Mouse (Mus musculus): ENCODE measurements around the gene Stox2. TPM values are rescaled to one million over a fixed set of nuclear protein-coding genes. Genes with fewer than 3 reads are reported as not detected.

Gene Stox2
- total RNA-seq, 2 experiments from 2014 or later: 8.7 to 8.9 TPM

DNA sequence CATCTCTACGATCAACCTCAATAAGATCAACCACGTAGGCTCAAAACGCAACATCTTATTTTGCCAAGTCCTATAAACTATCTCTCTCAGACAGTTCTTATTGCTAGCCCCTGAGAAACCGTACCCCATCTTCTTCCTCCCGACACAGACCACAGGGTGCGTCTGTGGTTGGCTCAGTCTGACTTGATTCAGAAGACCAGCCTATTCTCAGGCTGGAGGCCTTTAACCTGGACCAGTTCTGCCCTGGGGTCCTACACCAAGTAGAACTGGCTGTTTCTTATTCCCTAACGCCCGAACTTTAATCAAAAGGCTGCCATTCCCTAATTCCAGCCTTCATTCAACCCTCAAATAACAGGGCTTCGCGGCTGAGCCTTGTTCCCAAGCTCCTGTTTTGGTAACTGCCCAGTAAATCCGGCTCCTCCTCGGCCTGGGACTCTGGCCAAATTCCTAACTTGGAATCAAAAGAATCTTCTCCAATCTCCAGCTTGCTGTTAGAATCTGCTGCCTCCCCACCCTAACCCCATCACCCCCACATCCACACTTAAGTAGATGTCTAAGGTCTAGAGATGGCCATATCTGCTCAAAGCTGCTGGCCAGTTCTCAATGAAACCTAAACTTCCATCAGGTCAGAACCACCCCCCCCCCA, 91.5 kb downstream of the Stox2 start:
- peak; percentile 54 to 59 for DNase-seq

DNA sequence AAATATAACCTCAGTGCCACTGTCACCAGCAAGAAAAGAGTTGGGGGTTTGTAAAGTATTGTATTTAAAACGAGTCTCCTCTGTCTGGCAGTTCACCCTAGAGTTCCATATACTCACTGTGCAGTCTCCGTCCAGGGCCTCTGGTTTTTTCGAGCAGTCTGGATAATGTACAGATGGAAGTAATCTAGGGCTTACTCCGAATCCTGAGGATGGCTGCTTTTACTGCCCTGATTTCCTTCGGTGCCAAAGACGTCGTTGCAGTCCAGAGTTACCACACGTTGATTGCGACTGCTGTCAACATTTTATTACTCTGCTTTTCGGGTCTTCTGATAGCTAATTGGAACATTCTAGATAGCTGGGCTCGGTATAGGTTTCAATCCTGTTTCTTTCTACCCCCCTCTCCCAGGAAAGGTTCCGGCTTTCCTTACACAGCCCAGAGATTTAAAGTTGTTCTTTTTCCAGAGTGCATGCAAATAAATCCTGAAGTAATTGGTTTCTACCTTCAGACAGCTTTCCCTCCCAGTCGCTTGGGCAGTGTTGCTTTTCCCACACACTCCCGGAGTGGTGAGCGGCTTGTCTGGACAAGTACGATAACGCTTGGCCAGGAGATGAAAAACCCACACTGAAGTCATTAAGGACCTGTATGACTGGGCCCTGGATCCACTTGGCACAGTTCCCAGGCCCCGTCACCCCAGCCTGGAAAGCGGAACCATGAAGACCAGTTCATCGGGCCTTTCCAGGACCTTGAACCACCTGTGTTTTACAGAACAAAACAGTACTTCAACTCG, 94.1 kb downstream of the Stox2 start:
- DNase-seq: peak; percentile 70 to 75

DNA sequence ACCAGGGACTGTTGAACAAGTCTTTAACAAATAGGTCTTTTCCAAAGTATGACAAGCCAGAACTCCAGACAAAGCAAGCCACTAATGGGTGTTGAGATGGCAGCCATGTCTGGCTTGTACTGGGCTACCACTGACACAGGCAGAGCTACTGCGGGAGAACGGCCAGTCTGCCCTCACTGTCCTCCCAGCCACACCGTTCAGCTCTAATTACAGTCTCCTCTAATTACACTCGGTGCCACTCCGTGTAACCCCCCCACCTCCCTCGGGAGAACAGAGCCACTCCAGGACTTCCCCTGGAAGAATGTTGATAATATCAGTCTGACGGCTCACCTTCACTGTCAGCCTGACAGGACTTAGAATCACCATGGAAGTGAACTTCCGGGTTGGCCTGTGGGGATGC, 97.1 kb downstream of the Stox2 start:
- DNase-seq: no peak

DNA sequence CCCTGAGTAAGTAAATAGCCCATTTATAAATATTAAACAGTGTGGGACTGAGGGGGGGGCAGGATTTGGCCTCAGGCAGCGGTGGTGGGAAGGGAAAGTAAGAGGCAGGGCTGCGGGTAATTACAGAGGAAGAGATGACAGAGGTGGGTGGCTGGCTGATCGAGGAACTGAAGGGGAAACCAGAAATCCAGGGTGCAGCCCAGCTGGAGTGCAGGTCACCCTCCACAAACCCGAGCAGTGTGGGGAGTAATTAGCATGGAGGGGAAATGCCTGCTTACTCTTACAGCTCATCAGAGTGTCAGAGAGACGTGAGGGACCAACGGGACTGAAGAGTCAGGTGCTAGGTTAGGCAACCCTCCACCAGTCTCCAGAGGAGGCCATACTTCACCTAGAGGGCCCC, 98.4 kb downstream of the Stox2 start:
- no peak for DNase-seq

DNA sequence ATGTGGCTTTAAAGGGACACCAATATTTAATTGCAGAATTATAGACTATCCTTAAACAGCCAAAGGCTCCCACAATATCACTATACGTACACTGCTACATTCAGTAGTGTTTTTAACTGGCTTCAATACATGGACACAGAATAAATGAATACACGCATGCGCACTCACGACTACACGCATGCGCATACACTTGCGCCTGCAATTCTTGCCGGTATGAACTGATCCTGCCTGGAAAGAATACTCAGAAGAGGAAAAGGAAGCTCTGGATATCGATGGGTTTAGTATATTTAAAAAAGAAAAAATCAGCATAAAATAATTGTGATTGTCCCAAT, 100.4 kb downstream of the Stox2 start:
- DNase-seq: no peak

DNA sequence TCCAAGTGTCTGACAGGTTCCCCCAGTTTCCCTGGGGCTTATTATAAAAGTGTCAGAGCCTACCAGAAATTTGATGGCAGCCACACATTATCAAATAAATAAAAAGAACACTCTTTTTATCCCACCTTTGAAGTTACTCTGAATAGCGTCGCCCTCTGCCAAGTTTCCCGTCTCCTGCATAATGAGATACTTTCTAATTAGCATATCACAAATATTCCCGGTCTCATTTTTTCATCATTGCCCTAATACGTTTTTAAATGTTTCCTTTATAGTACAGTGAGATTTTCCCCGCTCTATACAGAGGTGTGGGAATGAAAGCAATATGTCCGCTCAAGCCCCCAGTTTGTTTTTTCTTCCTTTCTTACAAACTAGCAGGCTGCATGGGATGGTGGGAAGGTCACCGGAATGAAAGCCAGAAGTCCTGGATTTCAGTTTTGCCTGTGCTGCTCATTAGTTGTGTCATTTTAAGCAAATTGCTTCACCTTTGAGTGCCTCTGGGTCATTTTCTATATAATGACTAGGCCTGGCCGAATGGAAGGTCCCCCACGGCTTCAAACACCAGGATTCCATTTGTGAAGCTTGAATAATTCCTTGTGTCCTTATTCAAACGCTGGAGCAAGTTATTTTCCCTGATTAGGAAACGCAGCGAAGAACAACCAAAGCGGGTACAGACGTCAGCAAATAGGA, 100.9 kb downstream of the Stox2 start:
- DNase-seq: peak; percentile 22 to 40

DNA sequence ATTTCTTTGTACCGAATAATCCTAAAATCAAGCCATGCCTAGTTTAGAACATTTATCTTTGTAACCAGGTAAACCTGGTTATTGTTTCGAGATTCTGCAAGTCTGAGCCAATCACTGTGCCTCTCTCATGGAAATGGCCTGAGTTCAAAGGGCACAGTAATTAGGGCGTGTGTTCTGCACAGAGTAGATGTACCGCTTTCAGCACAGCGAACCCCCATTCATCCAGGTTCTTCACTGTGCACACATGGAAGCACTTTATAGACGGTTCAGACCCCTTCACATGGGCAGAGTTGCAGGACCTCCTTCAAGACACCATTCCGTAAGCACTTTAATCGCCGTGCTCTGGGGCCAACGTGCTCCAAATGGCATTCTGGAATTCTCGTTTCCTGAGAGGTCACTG, 104.7 kb downstream of the Stox2 start:
- no peak for DNase-seq

DNA sequence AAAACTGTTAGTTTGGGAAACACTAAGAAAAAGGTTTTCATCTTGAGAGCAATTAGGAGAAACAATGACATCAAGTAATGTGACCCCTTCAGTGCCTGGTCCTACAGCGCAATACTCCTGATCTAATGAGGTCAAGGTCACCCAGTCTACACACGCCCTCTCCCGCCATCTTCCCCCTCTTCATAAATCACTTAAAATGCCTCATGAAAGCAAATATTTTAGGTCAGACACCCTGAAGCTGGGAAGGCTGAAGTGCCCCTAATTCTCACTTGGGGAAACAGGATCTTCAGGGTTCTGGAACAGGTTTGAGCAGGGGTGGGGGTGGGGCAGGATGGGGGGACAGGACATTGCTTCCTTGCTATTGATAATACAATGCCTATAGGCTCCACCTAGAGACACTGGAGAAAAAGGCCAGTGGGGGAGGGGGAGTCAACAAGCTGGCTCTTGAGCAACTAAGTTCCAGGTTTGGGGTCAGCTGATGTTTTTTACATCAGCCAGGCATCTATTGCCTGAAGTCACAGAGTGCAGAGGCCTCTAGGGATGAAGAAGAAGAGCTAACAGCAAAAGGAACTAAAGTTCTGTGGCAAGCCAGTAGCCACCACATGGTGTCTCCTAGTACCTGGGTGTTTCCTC, 107.4 kb downstream of the Stox2 start:
- no peak for DNase-seq

DNA sequence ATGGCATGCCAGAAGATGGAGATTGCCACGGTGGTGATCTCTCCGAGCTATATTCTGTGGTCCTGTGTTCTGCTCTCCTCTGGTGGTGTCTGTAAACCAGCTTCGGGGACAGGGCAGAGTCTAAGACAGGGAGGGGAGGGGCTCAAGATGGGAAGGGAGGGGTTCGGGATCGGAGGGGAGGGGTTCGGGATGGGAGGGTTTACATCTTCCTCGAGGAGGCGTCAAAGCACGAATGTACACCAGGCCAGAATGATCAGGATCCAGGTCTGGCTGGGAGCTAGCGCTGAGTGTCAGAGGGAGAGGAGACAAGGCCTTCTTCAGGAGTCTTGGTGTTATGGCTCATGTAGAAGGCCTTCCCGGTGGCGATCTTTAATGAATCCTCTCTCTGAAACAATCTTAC, 109.7 kb downstream of the Stox2 start:
- no peak for DNase-seq

DNA sequence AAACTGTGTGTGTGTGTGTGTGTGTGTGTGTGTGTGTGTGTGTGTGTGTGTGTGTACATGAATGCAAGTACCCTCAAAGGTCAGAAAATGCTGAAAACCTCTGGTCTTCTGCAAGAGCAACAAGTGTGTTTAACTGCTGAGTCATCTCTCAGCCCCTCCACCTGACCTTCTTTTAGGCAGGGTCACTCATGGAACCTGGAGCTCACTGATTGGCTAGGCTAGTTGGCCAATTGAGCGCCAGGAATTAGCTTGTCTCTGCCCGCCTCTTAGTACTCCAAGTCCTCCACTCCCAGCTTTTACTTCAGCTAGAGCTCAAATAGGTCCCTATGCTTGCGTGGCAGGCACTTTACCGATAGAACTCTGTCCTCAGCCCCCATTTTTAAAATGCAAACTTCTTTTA, 110.2 kb downstream of the Stox2 start:
- DNase-seq: no peak

DNA sequence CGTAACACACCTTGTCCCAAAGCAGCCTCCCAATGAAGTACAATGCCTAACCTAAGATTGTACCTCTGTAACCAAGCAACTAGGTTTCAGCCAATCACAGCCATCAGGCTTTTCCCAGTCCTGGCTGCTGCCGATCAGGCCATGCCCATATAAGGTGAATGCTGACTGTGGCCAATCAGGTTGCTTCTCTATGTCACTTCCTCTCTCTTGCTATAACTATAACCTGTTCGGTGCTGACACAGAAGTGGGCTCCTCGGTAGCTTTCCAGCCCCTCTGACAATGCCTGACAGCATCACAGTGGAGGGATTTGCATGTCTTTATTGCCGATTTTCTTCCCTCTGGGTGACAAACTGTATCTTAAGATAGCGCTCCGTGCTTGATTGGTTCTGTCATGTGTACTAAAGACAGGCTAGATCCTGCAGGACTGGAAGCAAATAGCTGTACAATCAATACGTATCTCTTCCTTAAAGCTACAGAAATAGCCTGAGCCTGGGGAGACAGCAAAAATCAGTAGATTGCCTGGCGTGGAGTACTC, 111.9 kb downstream of the Stox2 start:
- peak; percentile 49 to 54 for DNase-seq

DNA sequence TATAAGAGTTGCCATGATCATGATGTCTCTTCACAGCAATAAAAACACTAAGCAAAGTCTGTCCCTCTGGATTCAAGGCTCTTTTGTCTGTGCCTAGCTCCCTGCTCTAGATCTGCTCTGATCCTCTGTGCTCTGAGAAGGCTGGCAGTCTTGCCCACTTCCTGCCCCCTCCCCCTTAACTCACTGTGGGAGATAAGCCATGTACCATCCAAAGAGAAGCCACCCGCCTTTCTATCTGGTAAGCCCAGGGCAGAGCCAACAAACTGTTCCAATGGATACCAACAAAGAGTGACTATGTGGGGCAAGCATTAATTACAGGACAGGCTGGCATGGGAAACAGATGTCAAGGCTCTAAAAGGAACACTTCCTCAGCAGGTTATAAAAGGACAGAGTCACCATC, 113.2 kb downstream of the Stox2 start:
- DNase-seq: no peak

DNA sequence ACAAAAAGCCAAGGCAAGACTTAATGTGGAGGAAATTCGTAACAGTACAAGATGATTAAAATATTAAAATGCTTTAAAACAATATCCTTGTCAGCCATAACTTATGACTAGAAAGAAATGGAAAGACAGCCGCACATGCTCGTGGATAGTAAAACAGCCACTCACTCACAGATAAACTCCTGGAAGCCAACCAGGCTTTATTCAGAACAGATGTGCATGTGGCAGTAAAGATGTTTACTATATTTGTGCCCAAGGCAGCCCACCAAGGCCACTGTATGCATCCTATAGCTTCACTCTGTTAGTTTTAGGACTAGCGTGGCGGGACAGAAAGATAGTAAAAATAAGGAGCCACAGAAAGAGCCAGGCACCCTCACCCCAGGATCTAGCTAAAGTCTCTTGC, 115.2 kb downstream of the Stox2 start:
- no peak for DNase-seq

DNA sequence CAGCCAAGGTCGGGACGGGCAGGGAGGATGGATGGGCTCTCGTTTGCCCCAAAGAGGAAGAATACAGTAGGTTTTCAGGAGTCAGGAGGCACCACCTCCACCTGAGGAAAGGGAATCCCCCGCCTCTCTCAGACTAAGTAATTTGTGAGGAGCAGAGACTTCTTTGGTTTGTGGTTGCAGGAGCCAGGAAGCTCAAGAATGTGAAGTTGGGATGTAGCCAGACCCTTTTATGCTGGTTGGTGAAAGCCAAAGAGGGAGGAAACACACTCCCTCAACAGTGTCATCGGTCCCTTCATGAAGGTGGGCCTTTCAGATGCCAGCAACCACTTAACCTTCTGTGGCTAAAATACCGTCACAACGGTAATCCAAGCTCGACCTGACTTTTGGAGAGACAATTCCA, 119.8 kb downstream of the Stox2 start:
- no peak for DNase-seq

DNA sequence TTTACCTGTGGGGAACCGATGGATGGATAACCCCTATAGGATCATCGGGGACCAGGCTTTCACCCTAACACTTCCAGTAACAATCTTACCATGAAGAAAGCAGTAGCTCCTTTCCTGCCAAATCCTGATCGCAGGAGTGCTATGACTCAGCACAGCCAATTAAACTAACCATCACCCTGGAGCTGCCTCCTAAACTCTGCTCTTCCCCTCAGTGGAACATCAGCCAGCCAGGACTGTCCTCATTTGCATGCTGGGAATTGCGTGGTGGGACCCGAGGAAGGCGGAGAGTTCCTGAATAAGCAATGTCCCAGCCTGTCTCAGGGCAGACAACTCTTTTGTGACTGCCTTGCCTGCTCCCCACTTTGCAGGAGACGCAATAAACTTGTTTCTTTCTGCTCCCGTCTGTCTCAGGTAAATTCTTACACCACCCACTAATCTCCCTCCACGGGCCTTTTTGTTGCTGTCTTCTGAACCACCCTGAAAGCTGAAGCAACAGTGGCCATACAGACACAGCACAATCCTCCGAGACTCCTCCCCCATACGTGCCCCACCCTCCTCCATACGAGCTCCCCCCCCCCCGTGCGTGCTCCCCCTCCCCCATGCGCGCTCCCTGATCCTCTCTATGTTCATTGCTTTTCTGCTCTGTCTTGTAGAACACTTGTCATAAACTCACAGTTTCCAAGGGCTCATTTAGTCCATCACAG, 121.9 kb downstream of the Stox2 start:
- DNase-seq: no peak

DNA sequence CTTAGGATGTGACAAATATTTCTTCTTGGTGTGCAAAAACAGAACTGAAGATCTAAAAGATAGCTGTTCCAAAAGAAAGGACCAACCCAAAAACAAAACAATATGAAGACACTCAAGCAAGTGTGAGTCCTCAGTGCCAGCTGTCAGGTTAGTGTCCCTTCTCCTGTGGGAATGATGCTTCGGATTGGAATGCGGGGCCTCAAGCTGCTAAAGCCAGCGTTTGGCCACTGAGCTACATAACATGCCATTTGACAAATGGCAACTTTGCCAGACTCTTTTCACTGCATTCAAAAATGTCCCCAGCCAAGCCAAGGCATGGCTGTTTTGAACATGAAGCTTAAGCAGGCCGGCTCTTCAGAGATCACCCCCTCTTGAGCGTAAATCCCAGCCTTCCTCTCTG, 124.9 kb downstream of the Stox2 start:
- DNase-seq: no peak

DNA sequence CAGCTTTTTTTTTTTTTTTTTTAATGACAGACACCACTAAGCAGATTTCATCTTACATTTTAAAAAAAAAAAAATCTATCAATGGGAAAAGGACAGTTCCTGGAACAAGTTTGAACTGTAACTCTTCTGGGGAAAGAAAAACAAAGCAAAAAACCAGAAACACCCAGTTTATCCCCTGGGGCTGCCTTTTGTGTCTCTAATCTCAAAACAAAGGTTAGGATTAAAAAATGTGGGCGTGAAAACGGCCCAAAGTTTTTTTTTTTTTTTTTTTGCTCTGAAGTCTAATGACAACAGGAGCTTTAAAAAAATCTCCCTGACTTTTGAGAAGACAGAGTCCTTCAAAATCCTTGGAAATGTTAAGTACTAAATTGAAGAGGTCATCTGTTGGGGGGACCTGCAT, 125.5 kb downstream of the Stox2 start:
- DNase-seq: no peak

DNA sequence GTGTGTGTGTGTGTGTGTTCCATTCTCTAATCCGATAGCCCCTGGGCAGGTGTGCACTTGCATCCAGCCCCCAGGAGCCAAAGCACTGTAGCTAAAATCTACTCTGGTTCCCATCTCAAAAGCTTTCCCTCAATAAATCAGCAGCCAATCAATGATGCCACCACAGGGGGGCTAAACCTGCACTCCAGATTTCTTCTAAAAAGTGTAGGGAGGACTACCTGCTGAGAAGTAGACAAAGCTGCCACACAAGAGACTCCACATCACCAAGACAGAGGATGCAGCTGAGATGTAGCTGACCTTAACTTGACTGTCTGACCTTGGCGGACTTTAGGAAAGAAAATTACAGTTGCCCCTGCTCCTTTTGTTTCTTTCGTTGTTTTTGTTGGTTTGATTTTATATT, 127.7 kb downstream of the Stox2 start:
- DNase-seq: no peak

DNA sequence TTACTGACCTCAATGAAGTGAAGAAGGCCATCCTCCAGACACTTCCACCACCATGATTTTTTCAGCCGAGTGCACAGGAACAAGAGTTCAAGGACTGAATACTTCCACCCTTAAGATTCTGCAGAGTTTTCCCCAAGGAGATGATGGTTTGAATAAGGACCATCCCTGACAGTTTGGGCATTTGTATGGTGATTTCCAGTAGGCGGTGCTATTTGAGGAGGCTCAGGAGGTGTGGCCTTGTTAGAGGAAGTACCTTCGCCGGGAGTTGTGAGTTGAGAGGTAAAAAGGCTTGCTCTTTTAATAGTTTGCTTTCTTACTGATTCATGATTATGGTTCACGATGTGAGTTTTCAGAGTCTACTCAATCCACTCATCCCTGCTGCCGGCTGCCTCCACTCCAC, 138.0 kb downstream of the Stox2 start:
- DNase-seq: no peak

DNA sequence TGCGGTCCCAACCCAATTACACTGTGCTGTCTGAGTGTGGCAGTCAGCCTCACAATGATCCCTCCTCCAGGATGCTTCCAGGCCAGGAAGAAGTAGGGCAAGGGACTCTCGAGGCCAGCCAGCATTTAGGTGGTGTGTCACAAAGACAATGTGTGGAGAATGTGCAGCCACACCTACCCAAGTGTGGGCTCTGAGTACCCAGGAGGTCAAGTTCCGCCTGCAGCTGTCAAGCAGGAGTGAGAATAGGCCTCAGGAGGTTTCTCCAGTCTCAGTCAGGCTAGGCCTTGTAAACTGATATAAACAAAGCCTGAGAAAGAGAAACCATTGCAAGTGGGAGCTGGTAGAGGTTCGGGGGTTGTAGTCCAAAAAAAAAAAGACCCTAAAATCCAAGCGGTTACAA, 139.8 kb downstream of the Stox2 start:
- no peak for DNase-seq

DNA sequence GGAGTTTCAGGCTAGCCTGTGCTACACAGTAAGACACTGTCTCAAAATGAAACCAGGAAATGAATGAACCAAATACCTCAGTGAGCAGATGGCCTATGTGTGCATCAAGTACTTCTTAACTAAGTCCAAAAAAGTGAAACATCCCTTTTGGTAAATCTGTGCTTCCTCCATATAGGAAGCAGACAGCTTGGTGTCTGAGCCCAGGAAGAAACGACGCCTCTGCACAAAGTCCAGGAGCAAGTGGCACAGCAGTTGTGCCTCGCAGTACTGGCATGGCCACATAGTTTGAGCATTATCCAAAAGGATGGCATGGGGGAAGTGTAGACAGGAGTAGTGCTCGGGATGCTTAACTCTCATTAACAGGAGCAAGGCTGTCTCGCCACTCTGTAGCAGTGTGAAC, 140.3 kb downstream of the Stox2 start:
- DNase-seq: no peak

DNA sequence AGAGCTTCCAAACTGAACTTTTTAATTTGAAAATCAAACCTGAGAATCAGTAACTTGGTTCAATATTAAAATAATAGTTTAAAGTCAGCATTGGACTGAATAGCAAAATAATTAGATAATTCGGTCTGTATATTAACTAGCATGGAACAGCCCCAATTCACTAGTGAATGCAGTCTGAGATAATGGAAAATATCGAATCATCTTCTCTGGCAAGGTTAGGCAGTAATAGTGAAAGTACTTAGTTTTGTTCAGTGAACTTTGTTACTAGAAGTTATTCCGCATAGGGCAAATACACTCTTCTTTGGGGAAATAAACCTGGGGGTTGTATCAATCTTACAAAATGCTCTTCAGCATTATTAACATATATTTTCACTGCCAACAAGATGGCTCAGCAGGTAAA, 147.7 kb downstream of the Stox2 start:
- no peak for DNase-seq

Data from heart, adult 18-20 months (tissue).